Mouse (Mus musculus) left cerebral cortex, adult 8-10 months (tissue): ENCODE data around the gene Neurl1a. TPM values are rescaled to one million over a fixed set of nuclear protein-coding genes. Genes with fewer than 3 reads are reported as not detected.
"Not testable (repeated sequence)": the region's sequence is repeated elsewhere in the genome, so short reads cannot be mapped to it uniquely, and the experiment has no call there.

Source experiments
- DNase-seq, 2 experiments: peaks; one replicate each; pipeline ENCODE4 v3.0.0; 2022; ENCODE audit warnings: low spot score in 2 of 2
- total RNA-seq, 4 experiments: library from RNA; stranded (reverse); gene quantifications; 2 replicates each; pipeline ENCODE4 v1.2.4; 2022

Neurl1a gene
- total RNA-seq = 100 to 1,000 TPM; 159 to 179 (median 172) TPM

DNA sequence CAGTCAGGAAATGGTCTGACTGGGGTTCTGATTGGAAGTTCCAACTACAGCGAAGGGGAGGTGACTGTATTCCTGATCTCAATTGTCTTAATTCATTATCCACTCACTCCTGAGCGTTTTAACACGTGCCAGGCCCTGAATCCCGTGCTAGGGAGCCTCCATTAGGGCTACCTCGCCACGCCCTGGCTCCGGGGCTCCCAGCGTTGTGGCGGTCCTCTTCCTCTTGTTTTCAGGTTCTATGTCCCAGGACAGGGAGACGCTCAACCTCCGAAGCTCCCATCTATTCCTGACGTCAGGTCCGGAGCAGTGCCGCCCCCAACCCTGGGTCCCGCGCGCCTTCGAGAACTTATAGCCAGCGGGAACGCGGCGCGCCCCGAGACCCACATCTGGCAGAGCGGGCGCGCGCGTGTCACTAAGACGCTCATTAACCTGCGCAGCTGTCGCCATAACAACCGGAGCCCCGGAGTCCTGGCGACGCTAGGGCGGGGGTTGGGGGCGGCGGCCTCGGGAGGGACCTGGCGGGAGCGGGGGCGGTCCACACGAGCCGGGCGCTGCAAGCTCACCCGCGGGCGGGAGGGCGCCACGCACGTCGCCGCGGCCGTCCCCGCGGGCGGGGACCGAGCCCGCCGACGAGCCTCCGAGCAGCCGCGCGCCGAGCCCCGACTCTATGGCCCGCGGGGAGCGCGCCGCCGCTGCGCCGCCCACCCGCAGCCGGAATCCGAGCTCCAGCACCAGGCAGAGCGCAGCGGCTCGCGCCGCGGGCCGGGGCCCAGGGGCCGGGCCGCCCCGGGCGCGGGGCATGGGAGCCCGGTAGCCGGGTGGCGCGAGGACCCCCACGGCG is at the start of gene Neurl1a:
Neurl1a (plus strand) TSS at position 390 of the 841 bp plus-strand sequence.
- DNase-seq = peak; percentile 46 to 73

DNA sequence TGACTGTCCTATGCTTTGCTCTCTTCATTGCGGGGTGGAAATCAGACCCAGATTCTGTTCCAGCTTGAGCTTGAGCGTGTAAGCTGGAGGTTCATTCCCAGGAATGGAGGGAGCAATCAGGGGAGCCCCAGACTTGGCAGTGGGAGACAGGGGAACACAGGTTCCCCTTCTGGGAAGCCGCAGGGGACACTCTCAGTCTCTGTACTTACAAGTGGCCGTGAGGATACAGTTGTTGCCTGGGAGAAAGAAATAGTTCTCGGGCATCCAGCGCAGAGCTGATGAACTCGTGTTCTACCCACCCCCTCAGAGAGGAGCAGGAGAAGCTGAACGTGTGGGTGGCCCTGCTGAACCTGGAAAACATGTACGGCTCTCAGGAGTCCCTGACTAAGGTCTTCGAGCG is 49.8 kb upstream of the Neurl1a start:
- no peak for DNase-seq

DNA sequence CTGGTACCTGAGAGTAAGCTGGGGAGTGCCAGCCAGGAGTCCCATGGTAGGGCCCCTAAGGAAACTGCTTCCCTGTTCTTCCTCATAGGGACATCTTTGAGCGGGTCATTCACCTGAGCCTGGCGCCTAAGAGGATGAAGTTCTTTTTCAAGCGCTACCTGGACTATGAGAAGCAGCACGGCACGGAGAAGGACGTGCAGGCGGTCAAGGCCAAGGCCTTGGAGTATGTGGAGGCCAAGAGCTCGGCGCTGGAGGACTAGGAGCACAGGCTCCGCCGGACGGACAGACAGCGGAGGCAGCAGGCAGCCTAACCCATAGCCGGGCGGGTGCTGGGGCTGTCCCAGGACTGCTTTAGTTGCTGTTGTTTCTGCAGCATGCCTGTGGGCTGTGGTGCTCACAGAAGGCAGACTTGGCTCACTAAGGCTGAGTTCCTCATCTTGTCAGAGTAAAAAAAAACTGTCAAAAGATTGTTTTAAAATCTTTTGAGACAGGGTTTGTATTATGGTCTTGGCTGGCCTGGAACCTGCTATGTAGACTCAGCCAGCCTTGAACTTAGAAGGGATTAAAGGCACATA is 48.0 kb upstream of the Neurl1a start:
- no peak for DNase-seq

DNA sequence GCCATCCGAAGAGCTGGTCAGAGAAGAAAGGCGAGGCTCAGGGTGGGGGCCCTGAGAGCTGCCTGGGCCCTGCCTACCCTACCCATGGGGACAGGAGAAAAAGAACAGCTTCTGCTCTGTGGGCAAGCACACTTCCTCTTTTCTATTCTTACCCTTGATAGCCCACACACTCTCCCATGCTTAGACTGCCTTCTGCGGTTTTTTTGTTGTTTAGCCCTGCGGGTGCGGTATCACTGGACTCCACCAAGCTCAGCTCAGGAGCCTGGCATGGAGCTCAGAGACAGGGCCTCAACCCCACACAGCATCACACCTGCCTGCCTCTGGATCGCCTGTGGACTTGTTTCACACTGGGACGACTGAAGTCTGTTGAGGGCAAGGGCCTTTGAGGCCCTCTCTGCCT is 45.5 kb upstream of the Neurl1a start:
- DNase-seq = peak in 1 of 2 experiments; percentile 32

- no peak for DNase-seq
These were observed 43.1 kb upstream of the Neurl1a start for GRCm38 (mm10) chr19:47135568-47135967.

DNA sequence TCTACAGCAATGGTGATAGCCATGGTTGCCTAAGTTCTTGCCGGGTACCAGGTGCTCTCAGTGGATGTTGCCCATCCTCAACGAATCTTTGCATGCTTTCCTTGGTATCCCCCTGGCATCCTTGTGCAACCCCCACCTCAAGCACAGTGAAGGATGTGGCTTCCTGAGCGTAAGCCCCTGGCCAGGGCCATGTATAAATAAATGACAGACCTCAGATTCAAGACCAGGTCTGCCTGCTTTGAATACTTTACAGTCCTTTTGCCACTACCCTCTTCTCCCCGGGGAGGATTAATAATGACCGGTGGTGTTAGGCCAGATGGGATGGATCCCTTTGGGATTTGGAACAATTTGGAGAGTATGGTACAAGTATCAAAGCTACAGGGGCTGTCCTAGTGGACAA is 42.5 kb upstream of the Neurl1a start:
- no peak for DNase-seq

DNA sequence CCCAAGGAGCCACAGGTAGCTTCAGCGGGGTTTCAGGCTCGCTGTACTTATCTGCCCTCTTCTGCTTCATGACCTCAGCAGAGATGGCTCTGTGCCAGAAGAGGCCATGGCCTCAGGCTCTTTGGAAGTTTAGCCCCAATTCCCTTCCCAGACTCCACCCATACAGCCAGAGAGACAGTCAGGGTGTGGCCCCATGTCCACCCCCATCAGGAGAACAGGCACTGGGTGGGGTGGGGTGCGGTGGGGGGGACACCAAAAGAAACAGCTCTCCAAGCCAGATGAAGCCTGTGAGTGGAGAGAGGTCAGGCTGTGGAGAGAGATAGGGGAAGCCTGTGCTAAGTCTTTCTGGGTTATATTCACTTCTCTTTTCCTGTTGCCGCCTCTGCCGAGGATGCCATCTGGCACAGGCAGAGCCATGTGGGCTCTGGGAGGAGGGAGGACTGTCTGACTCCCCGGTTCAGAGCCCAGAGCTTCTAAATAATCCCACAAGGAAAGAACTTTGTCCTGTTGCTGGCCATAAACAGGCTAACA is 41.5 kb upstream of the Neurl1a start:
- DNase-seq = peak in 1 of 2 experiments; percentile 59

GRCm38 (mm10) chr19:47137771-47138421 is 40.7 kb upstream of the Neurl1a start, which contains the start of gene Calhm2:
TSS of gene Calhm2 (minus strand) at chr19:47138294.
- DNase-seq = peak in 1 of 2 experiments; percentile 39

GRCm38 (mm10) chr19:47139611-47140010 is 39.0 kb upstream of the Neurl1a start:
- not testable (repeated sequence) for DNase-seq

DNA sequence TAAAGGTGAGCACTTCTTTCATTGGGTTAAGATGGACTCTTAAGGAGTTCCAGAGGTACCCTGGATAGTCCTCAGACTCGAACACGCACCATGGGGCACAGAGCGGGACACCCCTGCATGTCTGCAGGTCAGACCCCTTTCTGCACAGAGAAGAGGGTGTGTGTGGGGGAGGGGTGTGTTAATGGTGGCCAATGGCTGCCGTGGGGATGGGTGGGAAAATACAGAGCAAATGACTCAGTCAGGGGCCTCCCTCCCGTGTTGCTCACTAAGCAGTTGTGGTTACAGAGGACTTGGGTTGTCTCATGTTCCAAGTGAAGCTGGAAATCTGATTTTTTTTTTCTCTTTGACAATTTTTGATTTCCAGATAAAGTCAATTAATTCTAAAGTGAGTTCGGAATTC is 36.2 kb upstream of the Neurl1a start:
- DNase-seq = no peak

DNA sequence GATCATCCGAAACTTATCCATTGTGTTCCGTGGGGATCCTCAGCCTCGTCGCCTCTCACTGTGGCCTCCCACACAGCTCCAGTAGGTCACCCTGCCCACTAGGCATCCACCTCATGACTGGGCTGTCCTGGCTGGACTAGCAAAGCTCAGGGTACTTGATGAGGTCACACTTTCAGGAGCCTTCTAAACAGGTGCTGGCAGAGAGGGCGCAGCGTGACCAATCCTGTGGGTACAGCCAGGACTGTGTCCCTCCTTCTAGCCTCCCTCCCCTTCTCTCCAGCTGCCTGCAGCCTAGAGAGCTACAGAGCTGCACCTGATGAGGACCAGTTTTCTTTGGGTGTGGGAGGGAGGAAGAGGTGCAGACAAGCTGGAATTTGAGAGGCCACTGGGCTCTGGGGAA is 34.5 kb upstream of the Neurl1a start, which contains the start of gene Calhm1:
Calhm1 (minus strand) TSS at position 101 of the 400 bp plus-strand sequence.
- DNase-seq = no peak

GRCm38 (mm10) chr19:47148267-47148847 is 30.3 kb upstream of the Neurl1a start:
- no peak for DNase-seq

DNA sequence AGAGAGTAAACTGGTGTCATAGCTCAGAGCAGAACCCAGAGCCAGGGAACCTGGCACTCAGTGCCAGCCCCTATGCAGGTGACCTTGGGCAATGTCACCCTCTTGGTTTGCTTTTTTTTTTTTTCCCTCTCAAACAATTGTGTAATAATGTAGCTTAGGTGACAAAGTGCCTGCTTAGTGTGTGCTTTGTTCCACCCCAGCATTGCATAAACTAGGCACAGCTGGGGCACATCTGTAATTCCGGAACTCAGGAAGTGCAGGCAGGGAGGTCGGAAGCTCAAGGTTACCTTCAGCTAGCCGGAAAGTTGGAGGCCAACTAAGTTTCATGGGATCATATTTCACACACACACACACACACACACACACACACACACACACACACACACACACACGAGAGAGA is 28.8 kb upstream of the Neurl1a start:
- DNase-seq = no peak

GRCm38 (mm10) chr19:47151332-47152061 is 27.1 kb upstream of the Neurl1a start:
- DNase-seq = no peak

- DNase-seq = no peak
These were observed 26.6 kb upstream of the Neurl1a start for GRCm38 (mm10) chr19:47152062-47152369.

DNA sequence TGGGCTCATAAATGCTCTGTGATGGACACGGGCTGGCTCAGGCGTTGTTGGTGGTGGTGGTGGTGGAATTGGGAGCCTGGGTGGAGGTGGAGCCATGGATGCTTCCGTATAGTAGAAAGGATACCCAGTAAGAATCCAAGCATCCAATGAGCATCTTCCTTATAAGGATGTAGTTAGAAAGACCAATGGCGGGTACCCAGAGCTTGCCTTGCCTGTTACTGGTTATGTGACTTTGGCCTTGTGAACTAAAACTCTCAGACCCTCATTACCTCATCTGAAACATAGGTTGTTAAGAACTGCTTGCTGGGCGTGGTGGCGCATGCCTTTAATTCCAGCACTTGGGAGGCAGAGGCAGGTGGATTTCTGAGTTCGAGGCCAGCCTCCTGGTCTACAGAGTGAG is 24.9 kb upstream of the Neurl1a start:
- no peak for DNase-seq

GRCm38 (mm10) chr19:47157664-47158063 is 21.0 kb upstream of the Neurl1a start, which contains the start of gene Calhm3:
TSS of gene Calhm3 (minus strand) at chr19:47157764.
- no peak for DNase-seq

DNA sequence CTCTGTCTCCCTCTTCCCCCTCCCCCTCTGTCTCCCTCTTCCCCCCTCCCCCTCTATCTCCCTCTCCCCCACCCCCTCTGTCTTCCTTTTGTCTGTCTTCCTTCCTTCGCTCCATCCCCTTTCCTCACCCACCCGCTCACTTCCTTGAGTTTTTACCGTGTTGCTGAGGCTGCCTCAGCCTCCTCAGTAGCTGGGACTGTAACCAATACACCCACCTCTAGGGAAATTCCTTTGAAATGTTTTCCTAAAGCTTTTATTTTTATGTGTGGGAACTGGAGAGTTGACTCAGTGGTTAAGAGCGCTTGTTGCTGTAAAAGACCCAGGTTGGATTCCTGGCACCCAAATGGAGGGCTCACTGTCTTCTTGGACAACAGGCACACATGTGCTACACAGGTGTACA is 17.0 kb upstream of the Neurl1a start:
- no peak for DNase-seq

GRCm38 (mm10) chr19:47163176-47163744 is 15.4 kb upstream of the Neurl1a start:
- DNase-seq = no peak

DNA sequence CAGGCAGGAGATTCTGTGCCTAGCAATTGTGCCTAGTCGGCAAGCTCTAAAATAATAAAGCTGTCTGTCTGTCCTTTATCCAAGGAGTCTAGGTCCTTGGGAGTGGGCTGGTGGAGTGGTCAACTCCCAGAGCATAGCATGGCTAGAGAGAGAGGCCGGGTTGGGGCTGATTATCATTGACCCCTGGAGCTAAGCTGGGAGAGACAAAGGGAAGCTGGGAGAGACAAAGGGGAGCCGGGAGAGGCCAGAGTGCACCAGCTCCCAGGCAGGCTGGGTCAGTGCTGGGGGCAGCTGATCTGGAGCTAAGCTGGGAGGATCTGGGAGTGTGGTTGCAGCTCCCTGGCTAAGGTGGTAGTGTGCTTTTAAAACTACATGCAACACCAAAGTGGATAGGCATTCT is 11.9 kb upstream of the Neurl1a start:
- no peak for DNase-seq
